Mouse (Mus musculus): ENCODE data around the gene Arhgef16. TPM values are rescaled to one million over a fixed set of nuclear protein-coding genes. Genes with fewer than 3 reads are reported as not detected.

Gene Arhgef16
- polyA plus RNA-seq, 1 experiment, result 1.0 TPM

GRCm38 (mm10) chr4:154310576-154311262 is 9.2 kb upstream of the Arhgef16 start:
- WGBS, result 74% methylated on average over 9 of the region's 9 CpGs

GRCm38 (mm10) chr4:154309131-154309530 is 7.7 kb upstream of the Arhgef16 start:
- no peak for DNase-seq
- no peak overlapping the region for H3K27ac ChIP-seq (ENCODE audit: insufficient read depth, low read length)
- no peaks in the 10 kb centered on the region for H3K27me3 ChIP-seq (ENCODE audit: control insufficient read depth, insufficient read depth, low read length)
- no peak overlapping the region for H3K4me3 ChIP-seq (replicated peaks; ENCODE audit: insufficient read depth, low read depth, low read length)
- TF ChIP-seq CTCF (IDR thresholded peaks at IDR 0.05; ENCODE audit: borderline replicate concordance, insufficient read depth, low read depth, low read length) (no peak), POLR2A (IDR thresholded peaks at IDR 0.05; ENCODE audit: borderline replicate concordance, insufficient read depth, low read length) (no peak)
- WGBS, result 56% methylated on average over 2 of the region's 2 CpGs
- no peaks in the 10 kb centered on the region; the same call in 1 of the 2 replicates for H3K4me1 ChIP-seq (ENCODE audit: control insufficient read depth, insufficient read depth, low read length)

More at GRCm38 (mm10) chr4:154310576-154311262, 9.2 kb upstream of the Arhgef16 start:
- TF ChIP-seq CTCF (IDR thresholded peaks at IDR 0.05; ENCODE audit: borderline replicate concordance, insufficient read depth, low read depth, low read length) (no peak), POLR2A (IDR thresholded peaks at IDR 0.05; ENCODE audit: borderline replicate concordance, insufficient read depth, low read length) (no peak)
- Histone ChIP-seq H3K4me3 (replicated peaks; ENCODE audit: insufficient read depth, low read depth, low read length) (no peak overlapping the region), H3K4me1 (ENCODE audit: control insufficient read depth, insufficient read depth, low read length) (no peaks in the 10 kb centered on the region; the same call in 1 of the 2 replicates), H3K27ac (ENCODE audit: insufficient read depth, low read length) (no peak overlapping the region), H3K27me3 (ENCODE audit: control insufficient read depth, insufficient read depth, low read length) (no peaks in the 10 kb centered on the region)
- DNase-seq, result no peak

- H3K27me3 ChIP-seq (ENCODE audit: control insufficient read depth, insufficient read depth, low read length), result peaks cover 2% of the 10 kb centered on the region; the same call in 1 of the 2 replicates
- 2% methylated on average over 56 of the region's 66 CpGs for WGBS
- no peak for DNase-seq
- H3K4me3 ChIP-seq (replicated peaks; ENCODE audit: insufficient read depth, low read depth, low read length), result no peak overlapping the region
- no peak for TF ChIP-seq CTCF (IDR thresholded peaks at IDR 0.05; ENCODE audit: borderline replicate concordance, insufficient read depth, low read depth, low read length)
- no peak for TF ChIP-seq POLR2A (IDR thresholded peaks at IDR 0.05; ENCODE audit: borderline replicate concordance, insufficient read depth, low read length)
- H3K4me1 ChIP-seq (ENCODE audit: control insufficient read depth, insufficient read depth, low read length), result no peaks in the 10 kb centered on the region
- H3K27ac ChIP-seq (ENCODE audit: insufficient read depth, low read length), result no peak overlapping the region
Measured at GRCm38 (mm10) chr4:154299541-154300271, 1.8 kb downstream of the Arhgef16 start.

GRCm38 (mm10) chr4:154297761-154298160 is 3.7 kb downstream of the Arhgef16 start:
- peaks cover 2% of the 10 kb centered on the region; the same call in 1 of the 2 replicates for H3K27me3 ChIP-seq (ENCODE audit: control insufficient read depth, insufficient read depth, low read length)
- H3K4me1 ChIP-seq (ENCODE audit: control insufficient read depth, insufficient read depth, low read length), result no peaks in the 10 kb centered on the region
- WGBS, result 55% methylated on average over 9 of the region's 9 CpGs
- TF ChIP-seq POLR2A (IDR thresholded peaks at IDR 0.05; ENCODE audit: borderline replicate concordance, insufficient read depth, low read length), result no peak
- no peak for TF ChIP-seq CTCF (IDR thresholded peaks at IDR 0.05; ENCODE audit: borderline replicate concordance, insufficient read depth, low read depth, low read length)
- no peak overlapping the region for H3K4me3 ChIP-seq (replicated peaks; ENCODE audit: insufficient read depth, low read depth, low read length)
- DNase-seq, result no peak
- H3K27ac ChIP-seq (ENCODE audit: insufficient read depth, low read length), result no peak overlapping the region

- DNase-seq, result no peak
- 61% methylated on average over 8 of the region's 8 CpGs for WGBS
- Histone ChIP-seq H3K27me3 (ENCODE audit: control insufficient read depth, insufficient read depth, low read length) (no peaks in the 10 kb centered on the region), H3K4me3 (replicated peaks; ENCODE audit: insufficient read depth, low read depth, low read length) (no peak overlapping the region), H3K4me1 (ENCODE audit: control insufficient read depth, insufficient read depth, low read length) (no peaks in the 10 kb centered on the region), H3K27ac (ENCODE audit: insufficient read depth, low read length) (no peak overlapping the region)
- TF ChIP-seq POLR2A (IDR thresholded peaks at IDR 0.05; ENCODE audit: borderline replicate concordance, insufficient read depth, low read length), result no peak
- TF ChIP-seq CTCF (IDR thresholded peaks at IDR 0.05; ENCODE audit: borderline replicate concordance, insufficient read depth, low read depth, low read length), result no peak
Measured at GRCm38 (mm10) chr4:154294262-154294731, 7.2 kb downstream of the Arhgef16 start.

- Histone ChIP-seq H3K27me3 (ENCODE audit: control insufficient read depth, insufficient read depth, low read length) (no peaks in the 10 kb centered on the region), H3K27ac (ENCODE audit: insufficient read depth, low read length) (no peak overlapping the region), H3K4me3 (replicated peaks; ENCODE audit: insufficient read depth, low read depth, low read length) (no peak overlapping the region), H3K4me1 (ENCODE audit: control insufficient read depth, insufficient read depth, low read length) (no peaks in the 10 kb centered on the region)
- no peak for DNase-seq
- WGBS, result 75% methylated on average over 4 of the region's 4 CpGs
- no peak for TF ChIP-seq CTCF (IDR thresholded peaks at IDR 0.05; ENCODE audit: borderline replicate concordance, insufficient read depth, low read depth, low read length)
- TF ChIP-seq POLR2A (IDR thresholded peaks at IDR 0.05; ENCODE audit: borderline replicate concordance, insufficient read depth, low read length), result no peak
Measured at GRCm38 (mm10) chr4:154293735-154294201, 7.7 kb downstream of the Arhgef16 start.

GRCm38 (mm10) chr4:154283671-154284070 is 17.8 kb downstream of the Arhgef16 start:
- no peaks in the 10 kb centered on the region for H3K27me3 ChIP-seq (ENCODE audit: control insufficient read depth, insufficient read depth, low read length)
- 48% methylated on average over 7 of the region's 7 CpGs for whole genome bisulfite sequencing
- no peak overlapping the region for H3K4me3 ChIP-seq (replicated peaks; ENCODE audit: insufficient read depth, low read depth, low read length)
- no peak for DNase-seq
- TF ChIP-seq POLR2A (IDR thresholded peaks at IDR 0.05; ENCODE audit: borderline replicate concordance, insufficient read depth, low read length) (no peak), CTCF (IDR thresholded peaks at IDR 0.05; ENCODE audit: borderline replicate concordance, insufficient read depth, low read depth, low read length) (no peak)
- H3K27ac ChIP-seq (ENCODE audit: insufficient read depth, low read length), result no peak overlapping the region
- no peaks in the 10 kb centered on the region for H3K4me1 ChIP-seq (ENCODE audit: control insufficient read depth, insufficient read depth, low read length)
